Mouse (Mus musculus): ENCODE results near the gene Cdc40. TPM values are rescaled to one million over a fixed set of nuclear protein-coding genes. Genes with fewer than 3 reads are reported as not detected.

Gene Cdc40
- polyA plus RNA-seq, 2 experiments: 8.9 to 11.1 TPM

GRCm38 (mm10) chr10:40844546-40844945 lies 38.6 kb downstream of the Cdc40 start:
- H3K4me3 ChIP-seq (ENCODE audit: insufficient read depth in 1 of 2, low read depth in 2 of 2, low read length in 2 of 2): no peak overlapping the region
- H3K9me3 ChIP-seq (ENCODE audit: control insufficient read depth, low read length): no peaks in the 10 kb centered on the region
- H3K27ac ChIP-seq: no peak overlapping the region
- no peaks in the 10 kb centered on the region for H3K4me1 ChIP-seq (replicated peaks; ENCODE audit: control insufficient read depth in 2 of 2, insufficient read depth in 2 of 2, low read length in 1 of 2)
- no peak for ATAC-seq (ENCODE audit: insufficient read depth)
- peaks cover 3% of the 10 kb centered on the region for H3K36me3 ChIP-seq (replicated peaks; ENCODE audit: control insufficient read depth, insufficient read depth, low read depth)
- 73% methylated on average over 10 of the region's 10 CpGs for WGBS (ENCODE audit: insufficient replicate concordance)
- no peak for TF ChIP-seq CTCF (IDR thresholded peaks at IDR 0.05; ENCODE audit: low read depth)
- TF ChIP-seq EP300 (IDR thresholded peaks at IDR 0.05; ENCODE audit: low read depth): no peak
- DNase-seq (ENCODE audit: low read depth in 3 of 3, low spot score in 3 of 3): peak in 1 of 3 experiments; percentile 79
- H3K4me2 ChIP-seq (ENCODE audit: low read depth): no peak overlapping the region
- no peaks in the 10 kb centered on the region for H3K27me3 ChIP-seq (ENCODE audit: control insufficient read depth, insufficient read depth, low read length)
- H3K9ac ChIP-seq (replicated peaks): no peak overlapping the region

- no peak overlapping the region for H3K4me3 ChIP-seq (ENCODE audit: insufficient read depth in 1 of 2, low read depth in 2 of 2, low read length in 2 of 2)
- no peaks in the 10 kb centered on the region for H3K27me3 ChIP-seq (ENCODE audit: control insufficient read depth, insufficient read depth, low read length)
- no peaks in the 10 kb centered on the region for H3K9me3 ChIP-seq (ENCODE audit: control insufficient read depth, low read length)
- H3K36me3 ChIP-seq (replicated peaks; ENCODE audit: control insufficient read depth, insufficient read depth, low read depth): peaks cover 3% of the 10 kb centered on the region
- DNase-seq (ENCODE audit: low read depth in 3 of 3, low spot score in 3 of 3) (no peak), ATAC-seq (ENCODE audit: insufficient read depth) (no peak)
- 76% methylated on average over 5 of the region's 5 CpGs for WGBS (ENCODE audit: insufficient replicate concordance)
- no peaks in the 10 kb centered on the region for H3K4me1 ChIP-seq (replicated peaks; ENCODE audit: control insufficient read depth in 2 of 2, insufficient read depth in 2 of 2, low read length in 1 of 2)
- H3K4me2 ChIP-seq (ENCODE audit: low read depth): no peak overlapping the region
- H3K27ac ChIP-seq: no peak overlapping the region
- no peak overlapping the region for H3K9ac ChIP-seq (replicated peaks)
- no peak for TF ChIP-seq CTCF (IDR thresholded peaks at IDR 0.05; ENCODE audit: low read depth)
- no peak for TF ChIP-seq EP300 (IDR thresholded peaks at IDR 0.05; ENCODE audit: low read depth)
Measured at GRCm38 (mm10) chr10:40843841-40844240, 39.3 kb downstream of the Cdc40 start.

- Histone ChIP-seq H3K9ac (replicated peaks) (no peak overlapping the region), H3K9me3 (ENCODE audit: control insufficient read depth, low read length) (no peaks in the 10 kb centered on the region), H3K36me3 (replicated peaks; ENCODE audit: control insufficient read depth, insufficient read depth, low read depth) (no peaks in the 10 kb centered on the region; the same call in none of the 2 replicates), H3K4me3 (ENCODE audit: insufficient read depth in 1 of 2, low read depth in 2 of 2, low read length in 2 of 2) (no peak overlapping the region), H3K27ac (no peak overlapping the region), H3K4me1 (replicated peaks; ENCODE audit: control insufficient read depth in 2 of 2, insufficient read depth in 2 of 2, low read length in 1 of 2) (no peaks in the 10 kb centered on the region), H3K27me3 (ENCODE audit: control insufficient read depth, insufficient read depth, low read length) (no peaks in the 10 kb centered on the region), H3K4me2 (ENCODE audit: low read depth) (no peak overlapping the region)
- 81% methylated on average over 5 of the region's 5 CpGs for WGBS (ENCODE audit: insufficient replicate concordance)
- TF ChIP-seq EP300 (IDR thresholded peaks at IDR 0.05; ENCODE audit: low read depth): no peak
- TF ChIP-seq CTCF (IDR thresholded peaks at IDR 0.05; ENCODE audit: low read depth): no peak
- ATAC-seq (ENCODE audit: insufficient read depth) (no peak), DNase-seq (ENCODE audit: low read depth in 3 of 3, low spot score in 3 of 3) (no peak)
Measured at GRCm38 (mm10) chr10:40840086-40840485, 43.0 kb downstream of the Cdc40 start.

- ATAC-seq (ENCODE audit: insufficient read depth) (no peak), DNase-seq (ENCODE audit: low read depth in 3 of 3, low spot score in 3 of 3) (no peak)
- no peak overlapping the region for H3K27ac ChIP-seq
- 78% methylated on average over 7 of the region's 7 CpGs for WGBS (ENCODE audit: insufficient replicate concordance)
- H3K27me3 ChIP-seq (ENCODE audit: control insufficient read depth, insufficient read depth, low read length): no peaks in the 10 kb centered on the region
- TF ChIP-seq EP300 (IDR thresholded peaks at IDR 0.05; ENCODE audit: low read depth) (no peak), CTCF (IDR thresholded peaks at IDR 0.05; ENCODE audit: low read depth) (no peak)
- no peak overlapping the region for H3K4me3 ChIP-seq (ENCODE audit: insufficient read depth in 1 of 2, low read depth in 2 of 2, low read length in 2 of 2)
- H3K4me1 ChIP-seq (replicated peaks; ENCODE audit: control insufficient read depth in 2 of 2, insufficient read depth in 2 of 2, low read length in 1 of 2): no peaks in the 10 kb centered on the region
- no peak overlapping the region for H3K9ac ChIP-seq (replicated peaks)
- no peaks in the 10 kb centered on the region; the same call in 1 of the 2 replicates for H3K36me3 ChIP-seq (replicated peaks; ENCODE audit: control insufficient read depth, insufficient read depth, low read depth)
- H3K4me2 ChIP-seq (ENCODE audit: low read depth): no peak overlapping the region
- H3K9me3 ChIP-seq (ENCODE audit: control insufficient read depth, low read length): no peaks in the 10 kb centered on the region
Measured at GRCm38 (mm10) chr10:40831267-40831666, 51.8 kb downstream of the Cdc40 start.

GRCm38 (mm10) chr10:40830312-40830711 lies 52.8 kb downstream of the Cdc40 start:
- H3K27me3 ChIP-seq (ENCODE audit: control insufficient read depth, insufficient read depth, low read length): no peaks in the 10 kb centered on the region
- no peak overlapping the region for H3K4me2 ChIP-seq (ENCODE audit: low read depth)
- no peaks in the 10 kb centered on the region for H3K9me3 ChIP-seq (ENCODE audit: control insufficient read depth, low read length)
- no peak overlapping the region for H3K4me3 ChIP-seq (ENCODE audit: insufficient read depth in 1 of 2, low read depth in 2 of 2, low read length in 2 of 2)
- no peaks in the 10 kb centered on the region; the same call in 1 of the 2 replicates for H3K36me3 ChIP-seq (replicated peaks; ENCODE audit: control insufficient read depth, insufficient read depth, low read depth)
- H3K27ac ChIP-seq: no peak overlapping the region
- ATAC-seq (ENCODE audit: insufficient read depth) (no peak), DNase-seq (ENCODE audit: low read depth in 3 of 3, low spot score in 3 of 3) (no peak)
- H3K9ac ChIP-seq (replicated peaks): no peak overlapping the region
- H3K4me1 ChIP-seq (replicated peaks; ENCODE audit: control insufficient read depth in 2 of 2, insufficient read depth in 2 of 2, low read length in 1 of 2): no peaks in the 10 kb centered on the region
- TF ChIP-seq CTCF (IDR thresholded peaks at IDR 0.05; ENCODE audit: low read depth) (no peak), EP300 (IDR thresholded peaks at IDR 0.05; ENCODE audit: low read depth) (no peak)
- 90% methylated on average over 3 of the region's 3 CpGs for WGBS (ENCODE audit: insufficient replicate concordance)

All from liver, embryonic 14.5 days (tissue).